In genomic region chr4:156192421-156193199, GRCm38 (mm10) we compare ENCODE assay signal across 8 mouse cellular contexts. TPM values are rescaled to one million over a fixed set of nuclear protein-coding genes. Genes with fewer than 3 reads are reported as not detected.
DNase-seq lines count a peak whose midpoint lies in the region; ATAC-seq and TF ChIP-seq lines count a peak whose summit lies in the region.
"Had no signal": no experiment of that assay in that cellular context is flagged by ENCODE, and none has a peak within 500 bp of the region (broad histone marks: within the 10 kb centered on the region; RNA-seq: fewer than 3 reads in every experiment).

No protein-coding gene starts in this region.

- no peak for ATAC-seq in hindbrain, embryonic 13.5 days (ENCODE audit: low FRiP score)
- no peak for ATAC-seq in limb, embryonic 15.5 days (ENCODE audit: insufficient number of reproducible peaks, low FRiP score, low TSS enrichment, low read depth)
- ATAC-seq in neural tube, embryonic 15.5 days (ENCODE audit: low FRiP score) = no peak

- TF ChIP-seq POLR2A in cerebellum, adult 2 months (IDR thresholded peaks at IDR 0.05; ENCODE audit: borderline replicate concordance, insufficient read depth, low read length) = no peak

- no peaks in the 10 kb centered on the region for H3K27me3 ChIP-seq in hindbrain, embryonic 13.5 days
- H3K27me3 ChIP-seq in limb, embryonic 15.5 days = no peaks in the 10 kb centered on the region
- H3K27me3 ChIP-seq in neural tube, embryonic 15.5 days (replicated peaks) = no peaks in the 10 kb centered on the region
- no peaks in the 10 kb centered on the region for H3K27me3 ChIP-seq in cerebellum, adult 2 months (ENCODE audit: control insufficient read depth, insufficient read depth, low read length)

- no peak overlapping the region for H3K4me3 ChIP-seq in hindbrain, embryonic 13.5 days
- H3K4me3 ChIP-seq in limb, embryonic 15.5 days = no peak overlapping the region
- no peak overlapping the region for H3K4me3 ChIP-seq in neural tube, embryonic 15.5 days (replicated peaks)
- no peak overlapping the region for H3K4me3 ChIP-seq in cerebellum, adult 2 months (replicated peaks; ENCODE audit: insufficient read depth, low read depth, low read length)

- peak; percentile 89 for DNase-seq in ES-CJ7 (ENCODE audit: low read depth, low spot score)
- peak; percentile 92 for DNase-seq in R1 (ENCODE audit: low read depth, low spot score)
- DNase-seq in cerebellum, adult 2 months = no peak
- DNase-seq in spleen, adult 12 weeks (ENCODE audit: low spot score) = no peak

- peak overlapping the region; percentile 17; the same call in 1 of the 2 replicates for H3K4me2 ChIP-seq in hindbrain, embryonic 13.5 days
- H3K4me2 ChIP-seq in limb, embryonic 15.5 days = no peak overlapping the region; the same call in 1 of the 2 replicates
- H3K4me2 ChIP-seq in neural tube, embryonic 15.5 days = no peak overlapping the region; the same call in 1 of the 2 replicates

- peak overlapping the region; percentile 8 for H3K27ac ChIP-seq in hindbrain, embryonic 13.5 days
- peak overlapping the region; percentile 66 for H3K27ac ChIP-seq in limb, embryonic 15.5 days
- peak overlapping the region; percentile 34 for H3K27ac ChIP-seq in neural tube, embryonic 15.5 days (replicated peaks)
- no peak overlapping the region for H3K27ac ChIP-seq in cerebellum, adult 2 months (ENCODE audit: insufficient read depth, low read length)
- H3K27ac ChIP-seq: macrophage had no signal

- no peaks in the 10 kb centered on the region for H3K9me3 ChIP-seq in hindbrain, embryonic 13.5 days
- H3K9me3 ChIP-seq in limb, embryonic 15.5 days = no peaks in the 10 kb centered on the region
- no peaks in the 10 kb centered on the region for H3K9me3 ChIP-seq in neural tube, embryonic 15.5 days (replicated peaks)

- H3K36me3 ChIP-seq in hindbrain, embryonic 13.5 days = peaks cover 26% of the 10 kb centered on the region
- H3K36me3 ChIP-seq in limb, embryonic 15.5 days = peaks cover 14% of the 10 kb centered on the region
- H3K36me3 ChIP-seq in neural tube, embryonic 15.5 days = peaks cover 21% of the 10 kb centered on the region

- TF ChIP-seq CTCF in cerebellum, adult 2 months (IDR thresholded peaks at IDR 0.05; ENCODE audit: borderline replicate concordance, insufficient read depth, low read depth, low read length) = no peak

- H3K9ac ChIP-seq in hindbrain, embryonic 13.5 days = peak overlapping the region; percentile 55
- H3K9ac ChIP-seq in limb, embryonic 15.5 days = no peak overlapping the region
- H3K9ac ChIP-seq in neural tube, embryonic 15.5 days (replicated peaks) = no peak overlapping the region

- peaks cover 90% of the 10 kb centered on the region for H3K4me1 ChIP-seq in hindbrain, embryonic 13.5 days (replicated peaks)
- H3K4me1 ChIP-seq in limb, embryonic 15.5 days = peaks cover 73% of the 10 kb centered on the region
- H3K4me1 ChIP-seq in neural tube, embryonic 15.5 days = peaks cover 83% of the 10 kb centered on the region
- H3K4me1 ChIP-seq in cerebellum, adult 2 months (ENCODE audit: control insufficient read depth, insufficient read depth, low read length) = peaks cover 3% of the 10 kb centered on the region; the same call in 1 of the 2 replicates

- 50% methylated on average over 8 of the region's 8 CpGs for WGBS in hindbrain, embryonic 13.5 days
- WGBS in limb, embryonic 15.5 days = 35% methylated on average over 8 of the region's 8 CpGs
- WGBS in neural tube, embryonic 15.5 days = 49% methylated on average over 8 of the region's 8 CpGs
- 40% methylated on average over 8 of the region's 8 CpGs for WGBS in cerebellum, adult 2 months

RNA-seq across cellular contexts. Expression of gene Agrn, which starts 4.7 kb away (rescaled TPM):
- polyA plus RNA-seq in hindbrain, embryonic 13.5 days (2015; fragmentation: Nextera tagmentation; extraction: Ambion mirVana) = 120 and 132 TPM in 2 replicates
- 53.8 and 67.1 TPM in 2 replicates for polyA plus RNA-seq in limb, embryonic 15.5 days (2015; fragmentation: Nextera tagmentation; extraction: Ambion mirVana)
- polyA plus RNA-seq in neural tube, embryonic 15.5 days (2015; fragmentation: Nextera tagmentation; extraction: Ambion mirVana) = 87.2 and 100 TPM in 2 replicates
- 109 and 111 TPM in 2 replicates for polyA plus RNA-seq in cerebellum, adult 2 months (2012; rRNA removed)

RNA-seq across cellular contexts. Expression of gene Isg15, which starts 8.0 kb away (rescaled TPM):
- polyA plus RNA-seq in hindbrain, embryonic 13.5 days (2015; fragmentation: Nextera tagmentation; extraction: Ambion mirVana) = 1.4 and 1.7 TPM in 2 replicates
- 3.4 and 3.6 TPM in 2 replicates for polyA plus RNA-seq in limb, embryonic 15.5 days (2015; fragmentation: Nextera tagmentation; extraction: Ambion mirVana)
- 3.2 and 9.7 TPM in 2 replicates for polyA plus RNA-seq in neural tube, embryonic 15.5 days (2015; fragmentation: Nextera tagmentation; extraction: Ambion mirVana)
- 3.5 and 4.8 TPM in 2 replicates for polyA plus RNA-seq in cerebellum, adult 2 months (2012; rRNA removed)

RNA-seq across cellular contexts. Expression of gene AW011738, which starts 10.5 kb away (rescaled TPM):
- 4.9 and 6.8 TPM in 2 replicates for polyA plus RNA-seq in hindbrain, embryonic 13.5 days (2015; fragmentation: Nextera tagmentation; extraction: Ambion mirVana)
- polyA plus RNA-seq in limb, embryonic 15.5 days (2015; fragmentation: Nextera tagmentation; extraction: Ambion mirVana) = 3.1 and 4.4 TPM in 2 replicates
- polyA plus RNA-seq in neural tube, embryonic 15.5 days (2015; fragmentation: Nextera tagmentation; extraction: Ambion mirVana) = 4.2 and 6.2 TPM in 2 replicates
- 6.6 and 6.8 TPM in 2 replicates for polyA plus RNA-seq in cerebellum, adult 2 months (2012; rRNA removed)

RNA-seq across cellular contexts. Expression of gene Perm1, which starts 23.1 kb away (rescaled TPM):
- 2.5 and 2.7 TPM in 2 replicates for polyA plus RNA-seq in hindbrain, embryonic 13.5 days (2015; fragmentation: Nextera tagmentation; extraction: Ambion mirVana)
- 4.7 and 6.7 TPM in 2 replicates for polyA plus RNA-seq in limb, embryonic 15.5 days (2015; fragmentation: Nextera tagmentation; extraction: Ambion mirVana)
- polyA plus RNA-seq in neural tube, embryonic 15.5 days (2015; fragmentation: Nextera tagmentation; extraction: Ambion mirVana) = 2.3 and 2.8 TPM in 2 replicates
- polyA plus RNA-seq in cerebellum, adult 2 months (2012; rRNA removed) = 1.3 and 1.4 TPM in 2 replicates

RNA-seq across cellular contexts. Expression of gene Plekhn1, which starts 42.0 kb away (rescaled TPM):
- polyA plus RNA-seq in hindbrain, embryonic 13.5 days (2015; fragmentation: Nextera tagmentation; extraction: Ambion mirVana) = 26.4 and 26.6 TPM in 2 replicates
- 44.6 and 45.5 TPM in 2 replicates for polyA plus RNA-seq in limb, embryonic 15.5 days (2015; fragmentation: Nextera tagmentation; extraction: Ambion mirVana)
- 27.2 and 28.7 TPM in 2 replicates for polyA plus RNA-seq in neural tube, embryonic 15.5 days (2015; fragmentation: Nextera tagmentation; extraction: Ambion mirVana)
- 93.4 and 101 TPM in 2 replicates for polyA plus RNA-seq in cerebellum, adult 2 months (2012; rRNA removed)

Comparison
In these comparisons a context has a peak if more than half of its experiments do, and no peak if none do; other contexts are left out.
1. DNase-seq: peak in ES-CJ7 (single experiment) and R1 (single experiment); none in cerebellum, adult 2 months (0 of 2) and spleen, adult 12 weeks (single experiment).